Mouse (Mus musculus) olfactory bulb, adult 2 months (tissue): Measurements from ENCODE around the gene Tlr2.

Experiments
- CTCF ChIP-seq: fragments of 200-500 bp; IDR thresholded peaks from 2 replicates; pipeline ENCODE4 v1.5.1; 2012; ENCODE audit warnings: low read depth, mild to moderate bottlenecking, low read length, moderate library complexity; ENCODE audit not compliant: insufficient read depth
- POLR2A ChIP-seq: fragments of 200-500 bp; IDR thresholded peaks from 2 replicates; pipeline ENCODE4 v1.6.1; 2012; ENCODE audit warnings: mild to moderate bottlenecking, low read depth, low read length, moderate library complexity; ENCODE audit not compliant: insufficient read depth

DNA sequence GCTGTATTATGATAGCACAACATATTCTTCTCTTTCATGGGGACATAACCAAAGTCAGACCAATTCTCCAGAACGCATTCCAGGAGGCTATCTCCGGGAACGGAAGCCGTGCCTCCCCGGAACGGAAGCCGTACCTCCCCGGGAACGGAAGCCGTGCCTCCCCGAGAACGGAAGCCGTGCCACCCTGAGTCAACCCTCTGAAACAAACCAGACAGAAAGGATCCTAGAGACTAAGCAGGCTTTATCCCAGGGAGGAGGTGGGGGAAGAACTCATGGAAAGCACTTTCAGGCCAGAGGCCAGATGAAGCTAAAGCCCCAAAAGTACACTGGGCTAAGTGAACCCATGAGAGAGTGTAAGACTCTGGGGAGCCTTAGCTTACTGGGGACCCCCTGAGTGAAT is 16.1 kb upstream of the Tlr2 start:
- no peak for TF ChIP-seq CTCF
- no peak for TF ChIP-seq POLR2A
